Mouse (Mus musculus) hindbrain, embryonic 13.5 days (tissue): Measurements from ENCODE around the gene Lipa. TPM values are rescaled to one million over a fixed set of nuclear protein-coding genes. Genes with fewer than 3 reads are reported as not detected.

Experiments used
- ATAC-seq: fragments of 200-750 bp; cut with Nextera tagmentation; 2 replicates; pipeline ENCODE4 v1.8.0; 2017; ENCODE audit warnings: moderate TSS enrichment; ENCODE audit not compliant: low FRiP score
- H3K27ac ChIP-seq: fragments of 300-500 bp; sonication (generic); 2 replicates; pipeline ENCODE4 v1.5.1; 2015; ENCODE audit warnings: inconsistent platforms, mild to moderate bottlenecking, moderate library complexity
- H3K27me3 ChIP-seq: fragments of 300-500 bp; sonication (generic); 2 replicates; pipeline ENCODE4 v1.6.1; 2015; ENCODE audit warnings: mild to moderate bottlenecking, inconsistent platforms
- H3K36me3 ChIP-seq: fragments of 300-500 bp; sonication (generic); 2 replicates; pipeline ENCODE4 v1.6.1; 2015; ENCODE audit warnings: mild to moderate bottlenecking, inconsistent platforms
- H3K4me1 ChIP-seq: fragments of 300-500 bp; sonication (generic); replicated peaks from 2 replicates; pipeline ENCODE4 v1.6.1; 2015; ENCODE audit warnings: inconsistent platforms
- H3K4me2 ChIP-seq: fragments of 300-500 bp; sonication (generic); 2 replicates; pipeline ENCODE4 v1.6.1; 2015; ENCODE audit warnings: inconsistent platforms, mild to moderate bottlenecking, moderate library complexity
- H3K4me3 ChIP-seq: fragments of 300-500 bp; sonication (generic); 2 replicates; pipeline ENCODE4 v1.5.1; 2015; ENCODE audit warnings: mild to moderate bottlenecking, inconsistent platforms
- H3K9ac ChIP-seq: fragments of 300-500 bp; sonication (generic); 2 replicates; pipeline ENCODE4 v1.6.1; 2015; ENCODE audit warnings: mild to moderate bottlenecking, inconsistent platforms
- H3K9me3 ChIP-seq: fragments of 300-500 bp; sonication (generic); 2 replicates; pipeline ENCODE4 v1.6.1; 2016; ENCODE audit warnings: inconsistent platforms
- whole genome bisulfite sequencing: fragments of 180-500 bp; shearing (Covaris S2); methylation state at CpG from one replicate; pipeline ENCODE4 v1.1.7; 2015; 5-methylcytosine and 5-hydroxymethylcytosine counted together
- polyA plus RNA-seq: library from polyadenylated mRNA; unstranded; fragments of >200 nt; fragmentation: Nextera tagmentation; extraction: Ambion mirVana; gene quantifications from 2 replicates; pipeline ENCODE4 v1.2.1, GENCODE M21; 2015

Lipa gene
- polyA plus RNA-seq, 1 experiment from 2014 or later: 23.4 TPM

DNA sequence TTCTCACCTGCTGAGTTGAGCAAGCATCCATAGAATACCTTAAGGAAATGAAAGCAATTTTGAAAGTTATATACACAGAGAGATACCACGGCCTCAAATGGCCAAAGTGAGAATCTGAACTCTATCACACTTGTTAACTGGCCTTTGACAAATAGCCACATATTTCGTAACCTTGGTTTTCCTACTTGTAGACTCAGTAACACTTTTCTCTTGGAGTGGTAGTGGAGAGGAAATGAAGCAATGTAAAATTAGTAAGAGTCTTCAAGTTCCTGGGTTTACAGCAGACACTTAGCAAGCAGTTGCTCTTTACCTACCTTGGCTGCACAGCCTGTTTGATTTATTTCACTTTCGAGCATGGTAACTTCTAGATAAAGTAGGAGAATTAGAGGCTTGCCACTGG, 82.5 kb downstream of the Lipa start:
- Histone ChIP-seq H3K9ac (no peak overlapping the region), H3K27ac (no peak overlapping the region), H3K4me1 (no peaks in the 10 kb centered on the region), H3K27me3 (no peaks in the 10 kb centered on the region), H3K4me3 (no peak overlapping the region), H3K9me3 (no peaks in the 10 kb centered on the region), H3K36me3 (no peaks in the 10 kb centered on the region), H3K4me2 (no peak overlapping the region)
- ATAC-seq: no peak
- 89% methylated on average over 3 of the region's 3 CpGs for WGBS

Other genes starting within 250 kb of the Lipa start
- 0.62 and 0.94 TPM in 2 replicates for gene Fas, start 236.8 kb downstream of the Lipa start, polyA plus RNA-seq
- 0.23 and 0.87 TPM in 2 replicates for gene Ch25h, start 52.3 kb downstream of the Lipa start, polyA plus RNA-seq
- 2.7 and 3.8 TPM in 2 replicates for gene Ifit2, start 23.2 kb upstream of the Lipa start, polyA plus RNA-seq
- 0.78 and 0.88 TPM in 2 replicates for gene Ifit3, start 56.1 kb upstream of the Lipa start, polyA plus RNA-seq
- gene Ifit1bl1, start 74.5 kb upstream of the Lipa start, polyA plus RNA-seq: 0.60 and 1.00 TPM in 2 replicates
- 0.14 and 0.27 TPM in 2 replicates for gene Ifit3b, start 80.5 kb upstream of the Lipa start, polyA plus RNA-seq
- 0.22 and 0.39 TPM in 2 replicates for gene Ifit1bl2, start 113.3 kb upstream of the Lipa start, polyA plus RNA-seq
- gene Ifit1, start 113.4 kb upstream of the Lipa start, polyA plus RNA-seq: 0.23 and 0.34 TPM in 2 replicates
- 2.3 and 3.9 TPM in 2 replicates for gene Slc16a12, start 219.8 kb upstream of the Lipa start, polyA plus RNA-seq